Mouse (Mus musculus): ENCODE measurements around the gene Uts2b. TPM values are rescaled to one million over a fixed set of nuclear protein-coding genes. Genes with fewer than 3 reads are reported as not detected.
"Not testable (repeated sequence)": the region's sequence is repeated elsewhere in the genome, so short reads cannot be mapped to it uniquely, and the experiment has no call there.

The Uts2b gene
- polyA plus RNA-seq, 1 experiment from 2014 or later, result not detected

GRCm38 (mm10) chr16:27349878-27350532, 20.0 kb downstream of the Uts2b start:
- Histone ChIP-seq H3K4me1 (no peaks in the 10 kb centered on the region), H3K27ac (replicated peaks) (no peak overlapping the region), H3K27me3 (ENCODE audit: low read depth, poor library complexity, severe bottlenecking) (no peaks in the 10 kb centered on the region), H3K9me3 (replicated peaks) (no peaks in the 10 kb centered on the region), H3K4me3 (no peak overlapping the region), H3K36me3 (no peaks in the 10 kb centered on the region)
- 88% methylated on average over 7 of the region's 7 CpGs for WGBS
- DNase-seq (ENCODE audit: low spot score), result no peak

DNA sequence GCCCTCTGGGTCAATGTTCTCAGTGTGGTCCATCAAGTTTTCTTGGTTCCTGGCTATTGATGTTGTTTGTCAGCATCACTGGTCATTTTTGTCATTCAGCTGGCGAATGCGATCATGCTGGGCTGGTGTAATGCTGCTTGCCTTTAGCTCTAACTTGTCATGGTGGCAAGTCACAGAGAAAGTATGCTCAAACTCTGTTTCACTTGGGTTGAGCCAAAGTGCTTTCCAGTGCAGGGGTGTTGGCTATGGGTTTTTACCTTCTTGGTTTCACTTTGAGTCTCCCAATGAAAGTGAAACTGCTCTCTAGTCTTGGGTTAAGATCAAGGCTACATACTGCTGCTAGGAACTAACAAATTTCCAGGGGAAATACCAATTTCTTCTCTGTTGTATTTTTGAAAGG, 20.8 kb downstream of the Uts2b start:
- H3K36me3 ChIP-seq, result no peaks in the 10 kb centered on the region
- 87% methylated on average over 2 of the region's 2 CpGs for WGBS
- no peak for DNase-seq (ENCODE audit: low spot score)
- no peak overlapping the region for H3K27ac ChIP-seq (replicated peaks)
- no peak overlapping the region for H3K4me3 ChIP-seq
- no peaks in the 10 kb centered on the region for H3K9me3 ChIP-seq (replicated peaks)
- H3K4me1 ChIP-seq, result no peaks in the 10 kb centered on the region
- H3K27me3 ChIP-seq (ENCODE audit: low read depth, poor library complexity, severe bottlenecking), result no peaks in the 10 kb centered on the region

DNA sequence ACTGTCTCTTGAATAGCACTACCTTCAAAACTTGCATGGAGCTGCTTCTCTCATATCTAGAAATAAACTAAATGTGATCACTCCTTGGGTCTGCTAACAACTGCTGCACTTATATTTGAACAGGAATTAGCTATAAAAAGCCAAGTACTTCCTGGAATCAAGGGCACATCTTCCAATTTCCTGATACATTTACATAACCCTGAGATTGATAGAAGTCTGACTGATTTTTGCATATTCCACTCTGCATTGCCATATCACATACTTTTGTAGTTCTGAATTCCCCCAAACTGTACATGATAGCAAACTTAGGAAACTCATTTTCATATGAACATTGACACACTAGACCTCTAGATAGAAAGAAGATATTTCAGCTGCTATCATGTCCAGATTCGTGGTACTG, 21.7 kb downstream of the Uts2b start:
- Histone ChIP-seq H3K4me1 (no peaks in the 10 kb centered on the region), H3K4me3 (no peak overlapping the region), H3K27ac (replicated peaks) (no peak overlapping the region), H3K9me3 (replicated peaks) (no peaks in the 10 kb centered on the region), H3K36me3 (no peaks in the 10 kb centered on the region), H3K27me3 (ENCODE audit: low read depth, poor library complexity, severe bottlenecking) (no peaks in the 10 kb centered on the region)
- DNase-seq (ENCODE audit: low spot score), result no peak
- WGBS, result 55% methylated on average over 1 of the region's 1 CpGs

- H3K27ac ChIP-seq (replicated peaks), result no peak overlapping the region
- no peak for DNase-seq (ENCODE audit: low spot score)
- no peak overlapping the region for H3K4me3 ChIP-seq
- 88% methylated on average over 3 of the region's 3 CpGs for WGBS
- H3K27me3 ChIP-seq (ENCODE audit: low read depth, poor library complexity, severe bottlenecking), result no peaks in the 10 kb centered on the region
- no peaks in the 10 kb centered on the region for H3K4me1 ChIP-seq
- no peaks in the 10 kb centered on the region for H3K9me3 ChIP-seq (replicated peaks)
- no peaks in the 10 kb centered on the region for H3K36me3 ChIP-seq
Observed at GRCm38 (mm10) chr16:27347521-27347920, 22.5 kb downstream of the Uts2b start.

DNA sequence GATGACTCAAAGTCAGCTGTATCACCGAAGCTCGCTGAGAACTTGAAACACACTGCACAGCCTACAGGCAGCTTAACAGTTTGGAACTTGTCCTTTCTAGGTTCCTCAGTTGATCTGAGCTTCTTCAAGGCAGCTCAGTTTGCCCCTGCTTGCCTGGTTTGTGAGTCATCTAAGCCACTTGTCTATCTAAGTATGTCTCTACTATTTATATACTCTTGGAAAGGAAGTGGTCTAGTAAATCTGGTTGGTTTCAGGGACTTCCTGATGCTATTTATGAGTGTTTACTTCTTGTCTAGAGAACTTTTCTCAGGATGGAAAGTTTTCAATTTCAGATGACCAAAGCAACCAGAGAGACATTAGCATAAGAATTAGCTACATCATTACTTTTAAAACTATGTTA, 43.6 kb downstream of the Uts2b start:
- WGBS, result 97% methylated on average over 2 of the region's 2 CpGs
- no peaks in the 10 kb centered on the region for H3K36me3 ChIP-seq

GRCm38 (mm10) chr16:27322047-27322446, 48.0 kb downstream of the Uts2b start:
- H3K27ac ChIP-seq (replicated peaks), result no peak overlapping the region
- no peak overlapping the region for H3K4me3 ChIP-seq
- no peaks in the 10 kb centered on the region for H3K36me3 ChIP-seq
- no peaks in the 10 kb centered on the region for H3K9me3 ChIP-seq (replicated peaks)
- no peaks in the 10 kb centered on the region for H3K4me1 ChIP-seq
- no peak for DNase-seq (ENCODE audit: low spot score)
- no peaks in the 10 kb centered on the region for H3K27me3 ChIP-seq (ENCODE audit: low read depth, poor library complexity, severe bottlenecking)

More for the DNA sequence above, 43.6 kb downstream of the Uts2b start:
- Histone ChIP-seq H3K27ac (replicated peaks) (no peak overlapping the region), H3K4me1 (no peaks in the 10 kb centered on the region), H3K27me3 (ENCODE audit: low read depth, poor library complexity, severe bottlenecking) (no peaks in the 10 kb centered on the region), H3K9me3 (replicated peaks) (no peaks in the 10 kb centered on the region), H3K4me3 (no peak overlapping the region)
- DNase-seq (ENCODE audit: low spot score), result no peak

- no peaks in the 10 kb centered on the region for H3K4me1 ChIP-seq
- H3K27ac ChIP-seq (replicated peaks), result no peak overlapping the region
- no peaks in the 10 kb centered on the region for H3K36me3 ChIP-seq
- no peak overlapping the region for H3K4me3 ChIP-seq
- no peak for DNase-seq (ENCODE audit: low spot score)
- no peaks in the 10 kb centered on the region for H3K9me3 ChIP-seq (replicated peaks)
- 86% methylated on average over 1 of the region's 1 CpGs for WGBS
- no peaks in the 10 kb centered on the region for H3K27me3 ChIP-seq (ENCODE audit: low read depth, poor library complexity, severe bottlenecking)
Observed at GRCm38 (mm10) chr16:27319099-27319498, 50.9 kb downstream of the Uts2b start.

GRCm38 (mm10) chr16:27307189-27307588, 62.9 kb downstream of the Uts2b start, which contains the start of gene Ostn:
Gene Ostn, plus strand, starts transcription at chr16:27307489.
- not testable (repeated sequence) for H3K36me3 ChIP-seq; H3K27me3 ChIP-seq (ENCODE audit: low read depth, poor library complexity, severe bottlenecking); H3K4me1 ChIP-seq; H3K9me3 ChIP-seq (replicated peaks); DNase-seq (ENCODE audit: low spot score); H3K4me3 ChIP-seq; H3K27ac ChIP-seq (replicated peaks)
- WGBS, result 71% methylated on average over 4 of the region's 4 CpGs

Other genes with a start within 250 kb of the Uts2b start
- gene Ostn, start 62.8 kb downstream of the Uts2b start, polyA plus RNA-seq (2016; fragmentation: Nextera tagmentation; extraction: Ambion mirVana), result not detected in 2 replicates
- 53.2 and 57.8 TPM in 2 replicates for gene Ccdc50, start 18.6 kb upstream of the Uts2b start, polyA plus RNA-seq (2016; fragmentation: Nextera tagmentation; extraction: Ambion mirVana)

Measured in midbrain, embryonic 10.5 days (tissue).